Comparison of ENCODE assay signal across 8 mouse cellular contexts in the genomic region with DNA sequence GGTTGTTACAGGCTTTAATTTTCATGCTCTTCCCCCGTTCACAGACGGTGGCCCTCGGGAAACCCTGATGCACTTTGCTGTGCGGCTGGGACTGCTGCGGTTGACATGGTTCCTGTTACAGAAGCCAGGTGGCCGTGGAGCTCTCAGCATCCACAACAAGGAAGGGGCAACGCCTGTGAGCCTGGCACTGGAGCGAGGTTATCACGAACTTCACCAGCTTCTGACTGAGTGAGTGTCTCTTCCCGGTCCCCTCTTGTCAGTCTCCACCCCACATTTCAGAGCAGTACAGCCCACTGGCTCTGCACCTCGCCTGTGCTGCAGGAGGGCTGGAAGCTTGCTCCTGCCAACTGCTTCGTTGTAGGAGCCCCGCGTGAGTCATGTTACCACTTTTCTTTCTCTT.
A peak's percentile ranks its signal among the peaks of the same experiment; 100 is the strongest.
DNase-seq lines count a peak whose midpoint lies in the region; ATAC-seq lines count a peak whose summit lies in the region.

No protein-coding gene starts in this region.

- H3K4me1 ChIP-seq in heart, embryonic 15.5 days (replicated peaks), result peaks cover 51% of the 10 kb centered on the region
- H3K4me1 ChIP-seq in megakaryocyte, embryonic 14.5 days, result peaks cover 76% of the 10 kb centered on the region
- H3K4me1 ChIP-seq in forebrain, embryonic 15.5 days, result no peaks in the 10 kb centered on the region

- DNase-seq in lung, adult 18-20 months, result peak; percentile 51 to 60
- DNase-seq in lung, postnatal 14 days, result no peak
- DNase-seq in thymus, postnatal 25 days, result peak; percentile 84
- no peak for DNase-seq in frontal cortex, adult 2 months (ENCODE audit: extremely low spot score in 1 of 2, low spot score in 1 of 2)
- no peak for DNase-seq in adrenal gland, postnatal 14 days

- peak overlapping the region; percentile 13 for H3K4me3 ChIP-seq in heart, embryonic 15.5 days
- H3K4me3 ChIP-seq in megakaryocyte, embryonic 14.5 days (replicated peaks), result peak overlapping the region; percentile 94
- no peak overlapping the region for H3K4me3 ChIP-seq in forebrain, embryonic 15.5 days

- H3K9me3 ChIP-seq in heart, embryonic 15.5 days (replicated peaks), result no peaks in the 10 kb centered on the region
- no peaks in the 10 kb centered on the region for H3K9me3 ChIP-seq in megakaryocyte, embryonic 14.5 days
- H3K9me3 ChIP-seq in forebrain, embryonic 15.5 days, result no peaks in the 10 kb centered on the region

- WGBS in heart, embryonic 15.5 days, result 13% methylated on average over 14 of the region's 14 CpGs
- 80% methylated on average over 14 of the region's 14 CpGs for WGBS in forebrain, embryonic 15.5 days

- peak; percentile 77 for ATAC-seq in heart, embryonic 15.5 days (replicated peaks; ENCODE audit: insufficient number of reproducible peaks, insufficient read depth, low FRiP score, low read depth)
- ATAC-seq in forebrain, embryonic 15.5 days (replicated peaks), result no peak

- peak overlapping the region; percentile 81 for H3K27ac ChIP-seq in heart, embryonic 15.5 days
- no peak overlapping the region for H3K27ac ChIP-seq in forebrain, embryonic 15.5 days (replicated peaks)

- H3K9ac ChIP-seq in heart, embryonic 15.5 days, result no peak overlapping the region
- H3K9ac ChIP-seq in forebrain, embryonic 15.5 days (replicated peaks), result no peak overlapping the region

- peak overlapping the region; percentile 44 for H3K4me2 ChIP-seq in heart, embryonic 15.5 days
- H3K4me2 ChIP-seq in forebrain, embryonic 15.5 days (replicated peaks), result no peak overlapping the region

- no peaks in the 10 kb centered on the region for H3K27me3 ChIP-seq in heart, embryonic 15.5 days
- no peaks in the 10 kb centered on the region for H3K27me3 ChIP-seq in megakaryocyte, embryonic 14.5 days (replicated peaks)
- no peaks in the 10 kb centered on the region for H3K27me3 ChIP-seq in forebrain, embryonic 15.5 days

- peaks cover 17% of the 10 kb centered on the region; the same call in 1 of the 2 replicates for H3K36me3 ChIP-seq in heart, embryonic 15.5 days
- H3K36me3 ChIP-seq in megakaryocyte, embryonic 14.5 days (replicated peaks; ENCODE audit: low read length), result peaks cover 17% of the 10 kb centered on the region
- H3K36me3 ChIP-seq in forebrain, embryonic 15.5 days, result no peaks in the 10 kb centered on the region

Comparison
In these comparisons a context has a peak if more than half of its experiments do, and no peak if none do; other contexts are left out.
1. DNase-seq: peak in lung, adult 18-20 months (2 of 2) and thymus, postnatal 25 days (single experiment); none in lung, postnatal 14 days (single experiment), frontal cortex, adult 2 months (0 of 2) and adrenal gland, postnatal 14 days (single experiment).